Mouse (Mus musculus): ENCODE data around the gene Trim17. TPM values are rescaled to one million over a fixed set of nuclear protein-coding genes. Genes with fewer than 3 reads are reported as not detected.
"Not testable (repeated sequence)": the region's sequence is repeated elsewhere in the genome, so short reads cannot be mapped to it uniquely, and the experiment has no call there.

Gene Trim17
- polyA plus RNA-seq, 1 experiment: 0.47 TPM

DNA sequence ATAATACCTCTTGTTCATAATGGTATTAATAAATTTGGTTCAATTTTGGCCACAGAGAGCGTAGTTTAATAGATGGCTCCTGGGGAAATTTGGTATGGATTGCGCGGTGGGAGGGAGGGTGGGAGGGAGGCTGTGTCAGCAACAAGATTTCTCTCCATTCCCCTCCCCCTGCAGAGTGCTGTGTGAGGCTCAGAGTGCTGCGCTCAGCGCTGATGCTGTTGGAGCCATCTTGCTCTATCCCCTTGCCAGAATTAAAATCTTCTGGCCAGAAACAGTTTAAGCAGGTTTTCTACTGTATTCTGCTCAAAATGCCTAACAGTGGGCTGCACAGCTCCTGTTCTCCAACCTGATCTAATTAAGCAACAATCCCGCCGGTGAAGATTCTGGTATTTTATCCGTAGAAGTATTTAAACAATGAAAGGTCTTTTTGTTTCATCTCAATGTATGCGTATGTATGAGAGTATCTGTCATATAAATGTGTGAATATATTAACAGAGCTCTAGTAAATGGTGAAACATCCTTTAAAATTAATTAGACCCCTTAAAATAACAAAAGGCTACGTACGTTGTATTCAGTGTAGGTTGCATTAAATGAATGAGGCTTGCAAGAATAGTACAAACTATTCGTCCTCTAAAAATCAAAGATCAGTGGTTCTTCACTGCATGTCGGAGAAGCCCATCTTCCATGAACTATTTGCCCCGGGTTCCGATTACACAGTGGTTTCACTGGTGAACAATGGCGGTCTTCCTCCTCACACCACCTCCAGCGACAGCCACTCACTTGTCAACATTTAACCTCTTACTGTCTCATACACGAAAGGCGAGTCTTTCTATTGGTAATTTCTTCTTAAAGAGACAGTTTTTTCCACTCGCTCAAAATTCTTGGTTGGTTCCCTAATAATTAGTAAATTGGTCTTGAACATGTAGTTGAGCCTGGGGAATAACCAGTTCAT is 4.7 kb upstream of the Trim17 start:
- Histone ChIP-seq H3K27me3 (ENCODE audit: control insufficient read depth, insufficient read depth, low read length) (no peaks in the 10 kb centered on the region), H3K4me3 (ENCODE audit: control insufficient read depth, insufficient read depth, low read length) (peak overlapping the region; percentile 60), H3K4me1 (replicated peaks; ENCODE audit: control insufficient read depth, insufficient read depth, low read length) (peaks cover 8% of the 10 kb centered on the region; the same call in 1 of the 2 replicates), H3K36me3 (ENCODE audit: control insufficient read depth, insufficient read depth, low read length) (no peaks in the 10 kb centered on the region), H3K27ac (ENCODE audit: control insufficient read depth, insufficient read depth, low read length) (peak overlapping the region; percentile 92)
- 63% methylated on average over 20 of the region's 20 CpGs for WGBS
- DNase-seq: no peak
- no peak for TF ChIP-seq POLR2A (IDR thresholded peaks at IDR 0.05; ENCODE audit: control insufficient read depth, extremely low read depth, insufficient read depth, low read length, poor library complexity)
- TF ChIP-seq CTCF (IDR thresholded peaks at IDR 0.05; ENCODE audit: borderline replicate concordance, control insufficient read depth, extremely low read depth, insufficient read depth, low read length, poor library complexity): no peak

DNA sequence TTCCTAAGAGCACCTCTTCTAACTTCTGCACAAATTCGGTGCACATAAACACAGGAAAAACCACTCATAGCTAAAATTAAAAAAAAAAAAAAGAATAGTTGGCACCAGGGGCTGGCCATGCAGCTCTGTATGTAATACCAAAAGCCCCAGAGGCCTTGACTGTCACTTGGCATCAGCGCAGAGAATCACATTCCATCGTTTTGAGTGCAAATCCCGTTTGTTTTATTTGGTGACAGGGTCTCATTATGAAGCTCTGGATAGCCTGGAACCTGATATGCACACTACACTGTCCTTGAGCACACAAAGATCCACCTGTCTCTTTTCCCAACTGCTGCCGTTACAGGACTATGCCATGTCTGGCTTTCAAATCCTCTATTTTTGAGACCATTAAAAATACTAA is 3.3 kb upstream of the Trim17 start:
- WGBS: 94% methylated on average over 5 of the region's 5 CpGs
- TF ChIP-seq POLR2A (IDR thresholded peaks at IDR 0.05; ENCODE audit: control insufficient read depth, extremely low read depth, insufficient read depth, low read length, poor library complexity): no peak
- TF ChIP-seq CTCF (IDR thresholded peaks at IDR 0.05; ENCODE audit: borderline replicate concordance, control insufficient read depth, extremely low read depth, insufficient read depth, low read length, poor library complexity): no peak
- no peak for DNase-seq

GRCm38 (mm10) chr11:58953351-58954169 is 925 bp upstream of the Trim17 start:
- TF ChIP-seq POLR2A (IDR thresholded peaks at IDR 0.05; ENCODE audit: control insufficient read depth, extremely low read depth, insufficient read depth, low read length, poor library complexity) (no peak), CTCF (IDR thresholded peaks at IDR 0.05; ENCODE audit: borderline replicate concordance, control insufficient read depth, extremely low read depth, insufficient read depth, low read length, poor library complexity) (no peak)
- WGBS: 1% methylated on average over 33 of the region's 33 CpGs
- Histone ChIP-seq H3K27ac (ENCODE audit: control insufficient read depth, insufficient read depth, low read length) (peak overlapping the region; percentile 84), H3K4me3 (ENCODE audit: control insufficient read depth, insufficient read depth, low read length) (peak overlapping the region; percentile 60), H3K27me3 (ENCODE audit: control insufficient read depth, insufficient read depth, low read length) (no peaks in the 10 kb centered on the region), H3K4me1 (replicated peaks; ENCODE audit: control insufficient read depth, insufficient read depth, low read length) (peaks cover 21% of the 10 kb centered on the region), H3K36me3 (ENCODE audit: control insufficient read depth, insufficient read depth, low read length) (no peaks in the 10 kb centered on the region; the same call in 1 of the 2 replicates)
- DNase-seq: peak; percentile 63

More for the DNA sequence above, 3.3 kb upstream of the Trim17 start:
- Histone ChIP-seq H3K27ac (ENCODE audit: control insufficient read depth, insufficient read depth, low read length) (no peak overlapping the region), H3K36me3 (ENCODE audit: control insufficient read depth, insufficient read depth, low read length) (no peaks in the 10 kb centered on the region), H3K4me1 (replicated peaks; ENCODE audit: control insufficient read depth, insufficient read depth, low read length) (peaks cover 8% of the 10 kb centered on the region; the same call in 1 of the 2 replicates), H3K27me3 (ENCODE audit: control insufficient read depth, insufficient read depth, low read length) (no peaks in the 10 kb centered on the region), H3K4me3 (ENCODE audit: control insufficient read depth, insufficient read depth, low read length) (no peak overlapping the region)

DNA sequence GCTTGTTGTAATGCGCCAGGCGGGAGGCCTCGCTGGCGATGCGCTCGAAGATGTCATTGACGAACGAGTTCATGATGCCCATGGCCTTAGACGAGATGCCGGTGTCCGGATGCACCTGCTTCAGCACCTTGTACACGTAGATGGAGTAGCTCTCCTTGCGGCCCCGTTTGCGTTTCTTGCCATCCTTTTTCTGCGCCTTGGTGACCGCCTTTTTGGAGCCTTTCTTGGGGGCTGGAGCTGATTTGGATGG is 390 bp upstream of the Trim17 start:
- not testable (repeated sequence) for H3K36me3 ChIP-seq (ENCODE audit: control insufficient read depth, insufficient read depth, low read length); H3K27me3 ChIP-seq (ENCODE audit: control insufficient read depth, insufficient read depth, low read length); DNase-seq
- 0% methylated on average over 17 of the region's 17 CpGs for WGBS
- H3K4me3 ChIP-seq (ENCODE audit: control insufficient read depth, insufficient read depth, low read length): peak overlapping the region; percentile 60
- peak overlapping the region; percentile 84 for H3K27ac ChIP-seq (ENCODE audit: control insufficient read depth, insufficient read depth, low read length)
- peaks cover 22% of the 10 kb centered on the region for H3K4me1 ChIP-seq (replicated peaks; ENCODE audit: control insufficient read depth, insufficient read depth, low read length)

DNA sequence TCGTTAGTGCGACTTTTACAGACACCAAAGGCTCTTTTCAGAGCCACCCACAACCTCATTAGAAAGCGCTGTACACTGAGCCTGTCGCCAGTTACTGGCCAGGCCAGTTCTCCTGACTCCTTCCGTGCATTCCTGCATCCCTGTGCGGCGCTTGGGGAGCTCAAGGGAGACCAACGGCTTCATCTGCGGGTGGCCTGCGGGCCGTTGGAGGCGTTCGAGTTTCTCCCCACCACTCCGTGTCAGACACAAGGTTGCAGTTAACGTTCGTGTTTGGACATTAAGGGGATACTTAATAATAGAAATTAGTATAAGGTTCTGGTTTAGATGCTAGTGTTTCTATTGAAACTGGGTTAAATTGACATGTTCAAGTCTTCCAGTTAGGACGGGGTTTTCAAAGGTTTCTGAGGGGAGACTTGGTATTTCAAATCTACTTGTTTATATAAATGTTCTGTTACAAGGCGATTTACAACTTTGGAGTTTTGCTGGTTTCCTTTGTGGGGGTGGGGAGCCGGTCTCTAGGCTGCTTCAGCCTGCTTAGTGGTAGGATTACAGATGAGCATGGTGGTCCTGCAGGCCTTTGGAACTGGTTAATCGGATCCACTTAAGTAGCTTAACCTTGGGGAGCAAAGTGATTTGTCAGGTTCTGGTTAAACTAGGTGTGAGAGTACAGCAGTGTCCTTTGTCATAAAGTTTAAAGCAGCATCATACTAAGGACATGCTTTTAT is 820 bp downstream of the Trim17 start:
- TF ChIP-seq POLR2A (IDR thresholded peaks at IDR 0.05; ENCODE audit: control insufficient read depth, extremely low read depth, insufficient read depth, low read length, poor library complexity): no peak; the same call in 1 of the 2 replicates
- no peak for TF ChIP-seq CTCF (IDR thresholded peaks at IDR 0.05; ENCODE audit: borderline replicate concordance, control insufficient read depth, extremely low read depth, insufficient read depth, low read length, poor library complexity)
- WGBS: under 1% methylated on average over 20 of the region's 20 CpGs
- peak overlapping the region; percentile 95 for H3K27ac ChIP-seq (ENCODE audit: control insufficient read depth, insufficient read depth, low read length)

GRCm38 (mm10) chr11:58955868-58956257 is 1.4 kb downstream of the Trim17 start:
- DNase-seq: no peak
- no peak overlapping the region for H3K4me3 ChIP-seq (ENCODE audit: control insufficient read depth, insufficient read depth, low read length)
- 32% methylated on average over 8 of the region's 8 CpGs for WGBS
- H3K36me3 ChIP-seq (ENCODE audit: control insufficient read depth, insufficient read depth, low read length): no peaks in the 10 kb centered on the region; the same call in 1 of the 2 replicates
- no peak overlapping the region for H3K27ac ChIP-seq (ENCODE audit: control insufficient read depth, insufficient read depth, low read length)
- no peak for TF ChIP-seq POLR2A (IDR thresholded peaks at IDR 0.05; ENCODE audit: control insufficient read depth, extremely low read depth, insufficient read depth, low read length, poor library complexity)
- TF ChIP-seq CTCF (IDR thresholded peaks at IDR 0.05; ENCODE audit: borderline replicate concordance, control insufficient read depth, extremely low read depth, insufficient read depth, low read length, poor library complexity): no peak
- no peaks in the 10 kb centered on the region for H3K27me3 ChIP-seq (ENCODE audit: control insufficient read depth, insufficient read depth, low read length)
- H3K4me1 ChIP-seq (replicated peaks; ENCODE audit: control insufficient read depth, insufficient read depth, low read length): peaks cover 22% of the 10 kb centered on the region

More for the DNA sequence above, 820 bp downstream of the Trim17 start:
- DNase-seq: peak; percentile 45
- Histone ChIP-seq H3K4me1 (replicated peaks; ENCODE audit: control insufficient read depth, insufficient read depth, low read length) (peaks cover 22% of the 10 kb centered on the region), H3K27me3 (ENCODE audit: control insufficient read depth, insufficient read depth, low read length) (no peaks in the 10 kb centered on the region), H3K36me3 (ENCODE audit: control insufficient read depth, insufficient read depth, low read length) (no peaks in the 10 kb centered on the region; the same call in 1 of the 2 replicates), H3K4me3 (ENCODE audit: control insufficient read depth, insufficient read depth, low read length) (peak overlapping the region; percentile 61)

Data from thymus, adult 2 months (tissue).